Mouse (Mus musculus) midbrain, postnatal 0 days (tissue): ENCODE results near the gene Pknox2. TPM values are rescaled to one million over a fixed set of nuclear protein-coding genes. Genes with fewer than 3 reads are reported as not detected.

Experiments used
- ATAC-seq: fragments of 200-750 bp; cut with Nextera tagmentation; 2 replicates; pipeline ENCODE4 v1.8.0; 2017; ENCODE audit warnings: moderate number of reproducible peaks, mild to moderate bottlenecking, moderate TSS enrichment, moderate library complexity; ENCODE audit not compliant: low FRiP score
- DNase-seq: peaks from one replicate; pipeline ENCODE4 v3.0.0-alpha.2; 2015; ENCODE audit warnings: low spot score
- H3K27ac ChIP-seq: fragments of 300-500 bp; sonication (generic); 2 replicates; pipeline ENCODE4 v1.5.1; 2014; ENCODE audit warnings: low read depth, mild to moderate bottlenecking, low read length, mixed read lengths
- H3K27me3 ChIP-seq: fragments of 300-500 bp; sonication (generic); 2 replicates; pipeline ENCODE4 v1.6.1; 2014; ENCODE audit warnings: low read length, control low read depth, mixed read lengths; ENCODE audit not compliant: insufficient read depth
- H3K36me3 ChIP-seq: fragments of 300-500 bp; sonication (generic); 2 replicates; pipeline ENCODE4 v1.6.1; 2014; ENCODE audit warnings: low read length, control low read depth, mixed read lengths; ENCODE audit not compliant: insufficient read depth
- H3K4me1 ChIP-seq: fragments of 300-500 bp; sonication (generic); 2 replicates; pipeline ENCODE4 v1.6.1; 2014; ENCODE audit warnings: mild to moderate bottlenecking, control low read depth, antibody characterized with exemption, low read length, mixed read lengths; ENCODE audit not compliant: insufficient read depth
- H3K4me2 ChIP-seq: fragments of 300-500 bp; sonication (generic); 2 replicates; pipeline ENCODE4 v1.6.1; 2014; ENCODE audit warnings: low read depth, mild to moderate bottlenecking, low read length, mixed read lengths; ENCODE audit not compliant: poor library complexity, severe bottlenecking
- H3K4me3 ChIP-seq: fragments of 300-500 bp; sonication (generic); 2 replicates; pipeline ENCODE4 v1.5.1; 2014; ENCODE audit warnings: low read depth, mild to moderate bottlenecking, low read length, moderate library complexity
- H3K9ac ChIP-seq: fragments of 300-500 bp; sonication (generic); replicated peaks from 2 replicates; pipeline ENCODE4 v1.6.1; 2014; ENCODE audit warnings: mild to moderate bottlenecking, low read length, moderate library complexity, mixed read lengths; ENCODE audit not compliant: poor library complexity, severe bottlenecking
- H3K9me3 ChIP-seq: fragments of 300-500 bp; sonication (generic); 2 replicates; pipeline ENCODE4 v1.6.1; 2016; ENCODE audit warnings: low read length, control low read depth
- CTCF ChIP-seq: IDR thresholded peaks from 2 replicates; pipeline ENCODE4 v1.5.1; 2016; ENCODE audit warnings: antibody characterized with exemption, mild to moderate bottlenecking
- WGBS: fragments of 180-500 bp; shearing (Covaris S2); extraction: QIAGEN DNeasy Blood & Tissue Kit; methylation state at CpG from one replicate; pipeline ENCODE4 v1.1.7; 2014; 5-methylcytosine and 5-hydroxymethylcytosine counted together
- polyA plus RNA-seq: library from polyadenylated mRNA; unstranded; fragments of >200 nt; fragmentation: Nextera tagmentation; extraction: Ambion mirVana; gene quantifications from 2 replicates; pipeline ENCODE4 v1.2.1, GENCODE M21; 2015
- total RNA-seq: library from RNA; depleted of rRNA; stranded (reverse); fragments of >200 nt; gene quantifications from 2 replicates; pipeline ENCODE4 v1.2.3, GENCODE M21; 2014

Pknox2 gene
- total and polyA plus RNA-seq, 2 experiments from 2014 or later: 23.6 to 26.6 TPM

DNA sequence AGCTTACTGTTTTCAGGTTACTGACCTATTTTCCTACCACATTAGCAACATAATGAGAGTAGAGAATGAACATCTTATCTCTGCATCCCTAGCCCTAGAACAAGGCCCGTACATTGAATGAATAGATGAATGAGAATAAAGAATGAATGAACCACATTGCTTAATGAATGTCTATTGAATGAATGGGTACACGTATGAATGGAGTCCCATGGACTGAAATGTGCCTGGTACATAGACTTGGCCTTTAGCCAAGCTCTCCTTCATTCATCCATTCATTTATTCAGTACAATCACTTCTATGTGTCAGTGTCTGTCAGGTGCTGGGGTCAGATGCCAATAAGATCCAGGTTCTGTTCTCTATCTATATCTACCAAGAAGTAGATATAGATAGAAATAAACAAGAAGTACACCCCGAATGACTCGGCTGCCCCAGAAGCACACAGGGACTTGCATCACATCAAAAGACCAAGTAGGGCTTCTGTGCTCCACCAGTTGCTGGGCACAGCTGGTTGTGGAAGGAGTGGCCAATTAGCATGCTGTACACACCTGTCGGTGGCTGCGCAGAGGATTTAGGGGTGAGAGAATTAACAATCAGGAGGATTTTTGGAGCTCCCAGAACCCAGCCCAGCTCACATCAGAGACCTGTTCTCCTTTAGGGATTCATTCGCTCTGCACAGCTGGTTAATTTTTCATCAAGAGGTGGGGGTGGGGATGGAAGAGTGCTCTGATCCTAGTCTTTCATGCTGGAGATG lies 119.2 kb downstream of the Pknox2 start:
- peak; percentile 25; the same call in 1 of the 2 replicates for ATAC-seq
- TF ChIP-seq CTCF: no peak

GRCm38 (mm10) chr9:37025913-37026312 lies 121.3 kb downstream of the Pknox2 start:
- no peak for TF ChIP-seq CTCF
- Histone ChIP-seq H3K4me1 (peaks cover 16% of the 10 kb centered on the region; the same call in 1 of the 2 replicates), H3K4me3 (no peak overlapping the region), H3K36me3 (no peaks in the 10 kb centered on the region), H3K9me3 (no peaks in the 10 kb centered on the region), H3K27ac (peak overlapping the region; percentile 1), H3K27me3 (no peaks in the 10 kb centered on the region), H3K4me2 (no peak overlapping the region), H3K9ac (no peak overlapping the region)
- no peak for DNase-seq
- 14% methylated on average over 3 of the region's 3 CpGs for WGBS
- no peak for ATAC-seq

More for the DNA sequence above, 119.2 kb downstream of the Pknox2 start:
- peak overlapping the region; percentile 47; the same call in 1 of the 2 replicates for H3K27ac ChIP-seq
- peak; percentile 39 for DNase-seq
- H3K36me3 ChIP-seq: no peaks in the 10 kb centered on the region
- H3K4me1 ChIP-seq: peaks cover 11% of the 10 kb centered on the region; the same call in 1 of the 2 replicates
- H3K4me3 ChIP-seq: no peak overlapping the region
- H3K9ac ChIP-seq: no peak overlapping the region
- WGBS: 30% methylated on average over 7 of the region's 7 CpGs
- no peaks in the 10 kb centered on the region for H3K9me3 ChIP-seq
- H3K27me3 ChIP-seq: no peaks in the 10 kb centered on the region
- H3K4me2 ChIP-seq: no peak overlapping the region

DNA sequence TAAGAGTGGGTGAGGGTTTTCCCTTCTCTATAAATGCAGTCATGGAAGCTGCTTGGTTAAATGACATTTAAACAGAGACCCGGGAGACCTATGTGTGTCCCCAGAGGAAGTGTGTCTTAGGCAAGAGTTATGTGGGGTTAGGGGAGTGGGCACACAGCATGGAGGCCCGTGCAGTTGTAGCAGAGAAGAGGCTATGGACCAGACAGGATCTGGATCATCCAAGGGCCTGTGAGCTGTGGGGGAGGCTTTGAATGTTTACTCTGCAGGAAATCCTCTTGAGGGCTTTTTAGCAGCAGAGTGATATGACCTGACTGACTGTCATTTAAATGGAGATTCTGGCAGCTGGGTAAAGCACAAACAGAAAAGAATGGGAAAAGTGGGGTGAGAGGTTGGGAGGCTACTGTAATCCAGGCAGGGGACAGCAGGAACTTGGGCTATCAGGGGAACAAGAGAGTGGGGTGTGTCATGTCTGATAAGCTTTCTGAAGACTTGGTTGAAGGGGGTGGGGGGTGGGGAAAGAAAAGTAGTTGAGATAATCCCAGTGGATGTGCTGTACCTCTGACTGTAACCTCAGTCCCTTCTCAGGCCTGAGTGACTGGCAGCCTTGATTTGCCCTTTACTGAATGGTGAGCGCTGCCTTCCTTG lies 125.5 kb downstream of the Pknox2 start:
- DNase-seq (no peak), ATAC-seq (0 out of 2 replicates have a peak, but pooled peaks have one; percentile 10)
- H3K36me3 ChIP-seq: no peaks in the 10 kb centered on the region
- TF ChIP-seq CTCF: no peak
- H3K27me3 ChIP-seq: no peaks in the 10 kb centered on the region
- H3K4me3 ChIP-seq: no peak overlapping the region
- no peaks in the 10 kb centered on the region for H3K9me3 ChIP-seq
- H3K27ac ChIP-seq: no peak overlapping the region
- H3K9ac ChIP-seq: no peak overlapping the region
- H3K4me1 ChIP-seq: peaks cover 8% of the 10 kb centered on the region; the same call in 1 of the 2 replicates
- WGBS: 33% methylated on average over 3 of the region's 3 CpGs
- H3K4me2 ChIP-seq: no peak overlapping the region

- TF ChIP-seq CTCF: no peak
- Histone ChIP-seq H3K4me1 (peaks cover 14% of the 10 kb centered on the region; the same call in 1 of the 2 replicates), H3K27ac (no peak overlapping the region), H3K4me2 (no peak overlapping the region), H3K9me3 (no peaks in the 10 kb centered on the region), H3K4me3 (no peak overlapping the region), H3K36me3 (no peaks in the 10 kb centered on the region), H3K27me3 (no peaks in the 10 kb centered on the region), H3K9ac (no peak overlapping the region)
- DNase-seq: no peak
- 69% methylated on average over 1 of the region's 1 CpGs for WGBS
- no peak for ATAC-seq
Observed at GRCm38 (mm10) chr9:37018154-37018553, 129.1 kb downstream of the Pknox2 start.

DNA sequence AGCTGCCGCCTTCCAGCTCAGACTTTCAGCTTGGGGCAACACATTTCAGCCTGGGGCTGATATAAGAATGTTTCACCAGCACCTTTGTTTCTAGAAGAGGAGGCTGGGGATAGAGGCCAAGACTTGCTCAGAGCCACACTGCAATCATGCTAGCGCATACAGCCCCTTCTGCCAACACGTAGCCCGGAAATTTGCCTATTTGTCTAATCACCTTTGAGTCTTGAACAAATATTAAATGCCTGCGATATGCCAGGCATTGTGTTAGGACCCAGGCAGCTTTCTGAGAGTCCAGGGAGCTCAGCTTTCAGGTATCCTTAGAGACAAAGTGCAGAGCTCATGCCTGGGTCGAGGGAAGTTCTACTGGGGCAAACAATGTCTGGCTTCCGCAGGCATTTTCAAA lies 130.0 kb downstream of the Pknox2 start:
- DNase-seq: no peak
- 72% methylated on average over 7 of the region's 7 CpGs for WGBS
- Histone ChIP-seq H3K36me3 (no peaks in the 10 kb centered on the region), H3K27me3 (no peaks in the 10 kb centered on the region), H3K4me1 (peaks cover 14% of the 10 kb centered on the region; the same call in 1 of the 2 replicates), H3K4me2 (no peak overlapping the region), H3K4me3 (no peak overlapping the region), H3K9me3 (no peaks in the 10 kb centered on the region), H3K9ac (no peak overlapping the region), H3K27ac (peak overlapping the region; percentile 57; the same call in 1 of the 2 replicates)
- ATAC-seq: no peak
- no peak for TF ChIP-seq CTCF

DNA sequence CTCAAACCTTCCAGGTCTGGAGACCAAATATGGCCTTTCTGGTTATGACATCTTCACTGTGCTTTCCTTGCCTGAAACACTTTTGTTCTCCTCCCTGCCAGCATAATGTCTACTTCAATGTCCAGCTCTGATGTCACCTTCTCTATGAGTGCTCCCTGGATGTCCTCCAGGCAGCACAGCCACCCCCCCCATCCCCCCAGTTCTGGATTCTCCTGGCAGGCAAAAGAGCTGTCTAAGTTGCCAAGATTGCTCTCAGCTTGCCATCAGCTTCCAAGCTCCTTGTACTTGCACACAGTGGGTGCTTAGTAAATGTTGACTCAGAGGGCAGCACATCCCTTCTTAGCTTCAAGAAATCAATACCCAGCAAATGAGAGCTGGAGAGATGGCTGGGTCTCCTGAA lies 131.0 kb downstream of the Pknox2 start:
- no peak for TF ChIP-seq CTCF
- no peaks in the 10 kb centered on the region for H3K27me3 ChIP-seq
- H3K27ac ChIP-seq: no peak overlapping the region
- DNase-seq: no peak
- H3K4me1 ChIP-seq: peaks cover 10% of the 10 kb centered on the region; the same call in 1 of the 2 replicates
- no peaks in the 10 kb centered on the region for H3K36me3 ChIP-seq
- no peak overlapping the region for H3K4me2 ChIP-seq
- no peak overlapping the region for H3K9ac ChIP-seq
- no peak overlapping the region for H3K4me3 ChIP-seq
- H3K9me3 ChIP-seq: no peaks in the 10 kb centered on the region
- ATAC-seq: no peak
